Mouse (Mus musculus) embryonic facial prominence, embryonic 13.5 days (tissue): ENCODE data around the gene 1700061G19Rik. TPM values are rescaled to one million over a fixed set of nuclear protein-coding genes. Genes with fewer than 3 reads are reported as not detected.

Experiments used
- ATAC-seq: fragments of 200-750 bp; cut with Nextera tagmentation; 2 replicates; pipeline ENCODE4 v1.8.0; 2017; ENCODE audit warnings: low read depth; ENCODE audit not compliant: insufficient number of reproducible peaks, insufficient read depth, low FRiP score, low TSS enrichment
- H3K27ac ChIP-seq: fragments of 300-500 bp; sonication (generic); 2 replicates; pipeline ENCODE4 v1.5.1; 2015; ENCODE audit warnings: moderate library complexity, mild to moderate bottlenecking, inconsistent platforms
- H3K27me3 ChIP-seq: fragments of 300-500 bp; sonication (generic); 2 replicates; pipeline ENCODE4 v1.6.1; 2015; ENCODE audit warnings: mild to moderate bottlenecking, inconsistent platforms
- H3K36me3 ChIP-seq: fragments of 300-500 bp; sonication (generic); 2 replicates; pipeline ENCODE4 v1.6.1; 2015; ENCODE audit warnings: mild to moderate bottlenecking, inconsistent platforms
- H3K4me1 ChIP-seq: fragments of 300-500 bp; sonication (generic); 2 replicates; pipeline ENCODE4 v1.6.1; 2015; ENCODE audit warnings: inconsistent platforms
- H3K4me2 ChIP-seq: fragments of 300-500 bp; sonication (generic); 2 replicates; pipeline ENCODE4 v1.6.1; 2015; ENCODE audit warnings: moderate library complexity, mild to moderate bottlenecking, inconsistent platforms
- H3K4me3 ChIP-seq: fragments of 300-500 bp; sonication (generic); 2 replicates; pipeline ENCODE4 v1.5.1; 2015; ENCODE audit warnings: mild to moderate bottlenecking, inconsistent platforms
- H3K9ac ChIP-seq: fragments of 300-500 bp; sonication (generic); 2 replicates; pipeline ENCODE4 v1.6.1; 2015; ENCODE audit warnings: mild to moderate bottlenecking, inconsistent platforms
- H3K9me3 ChIP-seq: fragments of 300-500 bp; sonication (generic); 2 replicates; pipeline ENCODE4 v1.6.1; 2016; ENCODE audit warnings: inconsistent platforms
- WGBS: fragments of 180-500 bp; shearing (Covaris S2); methylation state at CpG from one replicate; pipeline ENCODE4 v1.1.7; 2015; ENCODE audit warnings: mixed read lengths; 5-methylcytosine and 5-hydroxymethylcytosine counted together
- polyA plus RNA-seq: library from polyadenylated mRNA; unstranded; fragments of >200 nt; fragmentation: Nextera tagmentation; extraction: Ambion mirVana; gene quantifications from 2 replicates; pipeline ENCODE4 v1.2.1, GENCODE M21; 2015

Gene 1700061G19Rik
- 0.34 and 0.42 TPM in 2 replicates for polyA plus RNA-seq

DNA sequence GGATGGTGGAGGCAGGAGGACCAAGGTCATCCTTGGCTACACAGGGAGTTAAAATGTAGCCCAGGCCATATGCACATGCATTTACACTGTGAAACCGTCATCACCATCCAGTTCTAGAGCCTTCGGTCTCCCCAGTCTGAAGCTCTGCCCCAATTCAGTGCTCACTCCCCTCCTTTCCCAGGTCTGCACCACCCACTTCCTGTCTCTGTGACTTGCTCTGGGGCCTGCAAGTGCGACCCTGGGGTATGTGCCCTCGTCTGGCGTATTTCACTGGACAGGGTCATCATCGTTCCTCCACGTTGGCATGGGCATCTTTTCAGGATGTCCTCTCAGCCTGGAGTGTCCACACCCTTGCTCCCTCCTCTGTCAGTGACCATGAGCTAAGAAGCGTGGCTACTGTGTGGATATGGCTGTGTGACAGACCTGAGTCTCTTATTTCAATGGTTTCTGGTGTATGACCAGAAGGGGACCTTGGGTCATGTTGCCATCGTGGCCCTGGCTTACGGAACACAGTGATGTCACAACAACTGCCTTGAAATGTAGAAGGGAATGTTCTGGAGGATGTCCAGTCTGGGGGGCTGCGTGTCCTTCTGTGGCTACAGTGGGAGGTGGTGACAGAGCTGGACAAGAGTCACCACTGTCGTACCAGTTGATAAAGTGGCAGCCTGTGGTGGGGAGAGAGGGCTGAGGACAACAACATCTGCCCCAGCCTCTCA lies at the start of gene 1700061G19Rik:
TSS of gene 1700061G19Rik (plus strand) at position 542 of the 716 bp plus-strand sequence.
- WGBS, result 76% methylated on average over 12 of the region's 12 CpGs
- ATAC-seq, result no peak

DNA sequence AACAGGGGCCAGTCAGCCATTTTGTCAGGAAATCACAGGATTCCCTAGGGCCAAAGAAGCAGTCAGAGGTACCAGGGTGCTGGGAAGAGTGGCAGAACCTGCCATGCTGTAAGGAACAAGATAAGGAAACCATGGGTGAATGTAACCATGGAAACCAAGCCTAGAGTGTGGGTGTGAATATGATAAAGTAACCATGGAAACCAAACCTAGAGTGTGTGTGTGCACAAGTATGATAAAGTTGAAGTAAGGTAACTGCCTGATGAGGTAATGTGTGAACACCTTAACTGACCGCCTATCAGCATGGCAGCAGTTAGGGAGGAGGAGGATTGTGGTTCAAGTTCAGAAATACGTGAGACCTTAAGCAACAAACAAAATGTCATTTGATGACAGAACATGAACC lies 48.6 kb upstream of the 1700061G19Rik start:
- ATAC-seq, result no peak
- peaks cover 26% of the 10 kb centered on the region for H3K27me3 ChIP-seq
- 89% methylated on average over 2 of the region's 2 CpGs for WGBS

More for the DNA sequence above, at the start of gene 1700061G19Rik:
- Histone ChIP-seq H3K27ac (no peak within 1 kb of the TSS), H3K4me2 (no peak within 1 kb of the TSS), H3K27me3 (no peaks in the 10 kb centered on the region), H3K36me3 (no peaks in the 10 kb centered on the region), H3K4me3 (no peak within 1 kb of the TSS), H3K9ac (no peak within 1 kb of the TSS), H3K9me3 (no peaks in the 10 kb centered on the region), H3K4me1 (no peaks in the 10 kb centered on the region)

DNA sequence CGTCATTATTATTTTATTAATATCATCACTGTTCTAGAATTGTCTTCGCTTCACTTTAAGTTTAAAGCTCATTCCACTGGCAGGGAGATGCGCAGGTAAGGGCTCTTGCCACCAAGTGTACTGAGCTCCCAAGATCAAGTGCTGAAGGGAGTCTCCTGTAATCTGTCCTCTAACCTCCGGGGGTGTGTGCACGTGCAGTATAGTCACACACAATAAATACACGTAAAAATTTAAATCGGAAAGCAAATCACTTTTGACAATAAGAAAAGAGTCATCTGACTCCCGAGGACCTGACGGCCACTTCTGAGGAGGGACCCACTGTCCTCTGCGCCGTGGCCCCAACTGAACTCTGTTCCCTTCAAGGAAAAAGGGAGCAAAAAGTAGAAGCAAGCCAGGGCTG lies 46.1 kb upstream of the 1700061G19Rik start:
- Histone ChIP-seq H3K27ac (no peak overlapping the region), H3K9ac (peak overlapping the region; percentile 66), H3K9me3 (no peaks in the 10 kb centered on the region), H3K4me1 (peaks cover 16% of the 10 kb centered on the region), H3K27me3 (peaks cover 33% of the 10 kb centered on the region), H3K4me3 (peak overlapping the region; percentile 64), H3K36me3 (no peaks in the 10 kb centered on the region), H3K4me2 (peak overlapping the region; percentile 86)
- no peak for ATAC-seq
- 21% methylated on average over 11 of the region's 11 CpGs for WGBS

More for the DNA sequence above, 48.6 kb upstream of the 1700061G19Rik start:
- no peak overlapping the region for H3K4me2 ChIP-seq
- no peaks in the 10 kb centered on the region for H3K9me3 ChIP-seq
- no peak overlapping the region for H3K9ac ChIP-seq
- peaks cover 16% of the 10 kb centered on the region for H3K4me1 ChIP-seq
- H3K36me3 ChIP-seq, result no peaks in the 10 kb centered on the region
- H3K4me3 ChIP-seq, result no peak overlapping the region
- no peak overlapping the region for H3K27ac ChIP-seq

DNA sequence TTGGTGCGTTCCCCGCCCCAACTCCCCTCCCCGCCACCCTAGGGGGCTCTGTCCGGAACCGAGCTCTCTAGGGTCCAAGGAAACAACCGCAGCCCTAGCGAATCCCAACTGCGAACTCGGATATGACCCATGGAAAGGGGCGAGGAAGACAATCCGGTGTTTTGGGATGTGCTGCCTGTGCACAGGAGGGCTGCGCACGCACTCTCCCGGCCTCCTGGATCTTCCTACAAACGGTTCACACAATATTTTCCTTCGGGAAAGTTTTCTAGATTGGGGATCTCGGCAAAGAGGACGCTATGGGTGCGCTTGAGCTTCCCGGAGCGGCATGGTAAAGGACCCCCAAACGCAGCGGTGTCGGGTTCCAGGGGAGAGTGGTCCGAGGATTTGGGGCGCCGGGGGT lies 45.5 kb upstream of the 1700061G19Rik start:
- Histone ChIP-seq H3K36me3 (no peaks in the 10 kb centered on the region), H3K9ac (peak overlapping the region; percentile 66), H3K27ac (no peak overlapping the region), H3K4me1 (peaks cover 16% of the 10 kb centered on the region), H3K4me2 (peak overlapping the region; percentile 86), H3K4me3 (peak overlapping the region; percentile 64), H3K9me3 (no peaks in the 10 kb centered on the region), H3K27me3 (peaks cover 33% of the 10 kb centered on the region)
- ATAC-seq, result no peak
- WGBS, result under 1% methylated on average over 27 of the region's 27 CpGs

DNA sequence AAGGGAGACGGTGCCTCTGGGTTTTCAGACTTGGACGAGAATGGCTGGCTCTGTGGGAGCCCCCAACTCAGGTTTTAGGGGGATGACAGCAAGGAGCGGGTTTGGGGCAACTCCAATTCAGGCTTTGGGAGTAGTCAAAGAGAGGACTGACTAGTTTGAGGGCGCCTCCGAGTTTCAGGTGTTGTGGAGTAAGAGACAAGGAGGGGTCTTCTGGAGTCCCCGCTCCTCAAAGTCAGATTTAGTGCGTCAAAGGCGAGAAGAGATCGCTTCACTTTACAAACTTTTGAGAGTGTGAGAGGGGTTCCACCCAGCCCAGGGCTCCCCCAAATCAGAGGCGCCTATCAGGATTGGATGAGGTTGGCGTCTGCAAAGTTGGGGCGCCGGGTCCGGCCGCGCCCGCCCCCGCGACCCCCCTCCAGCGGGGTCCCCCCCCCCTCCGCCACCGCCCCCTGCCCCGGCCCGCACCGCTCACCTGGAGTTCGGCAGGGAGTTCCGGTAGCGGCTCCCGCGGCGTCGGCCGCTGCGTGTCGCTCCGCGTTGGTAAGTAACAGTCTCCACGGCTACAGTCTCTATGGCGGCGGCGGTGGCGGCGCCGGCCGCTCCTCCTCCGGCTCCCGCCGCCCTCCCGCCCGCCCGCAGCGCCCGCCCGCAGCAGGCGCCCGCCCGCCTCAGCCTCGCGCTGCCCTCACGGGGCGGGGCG lies 44.7 kb upstream of the 1700061G19Rik start, which contains the start of gene Rfx2:
TSS of gene Rfx2 (minus strand) at position 603 of the 700 bp plus-strand sequence.
- ATAC-seq, result no peak; the same call in 1 of the 2 replicates
- no peaks in the 10 kb centered on the region for H3K36me3 ChIP-seq

DNA sequence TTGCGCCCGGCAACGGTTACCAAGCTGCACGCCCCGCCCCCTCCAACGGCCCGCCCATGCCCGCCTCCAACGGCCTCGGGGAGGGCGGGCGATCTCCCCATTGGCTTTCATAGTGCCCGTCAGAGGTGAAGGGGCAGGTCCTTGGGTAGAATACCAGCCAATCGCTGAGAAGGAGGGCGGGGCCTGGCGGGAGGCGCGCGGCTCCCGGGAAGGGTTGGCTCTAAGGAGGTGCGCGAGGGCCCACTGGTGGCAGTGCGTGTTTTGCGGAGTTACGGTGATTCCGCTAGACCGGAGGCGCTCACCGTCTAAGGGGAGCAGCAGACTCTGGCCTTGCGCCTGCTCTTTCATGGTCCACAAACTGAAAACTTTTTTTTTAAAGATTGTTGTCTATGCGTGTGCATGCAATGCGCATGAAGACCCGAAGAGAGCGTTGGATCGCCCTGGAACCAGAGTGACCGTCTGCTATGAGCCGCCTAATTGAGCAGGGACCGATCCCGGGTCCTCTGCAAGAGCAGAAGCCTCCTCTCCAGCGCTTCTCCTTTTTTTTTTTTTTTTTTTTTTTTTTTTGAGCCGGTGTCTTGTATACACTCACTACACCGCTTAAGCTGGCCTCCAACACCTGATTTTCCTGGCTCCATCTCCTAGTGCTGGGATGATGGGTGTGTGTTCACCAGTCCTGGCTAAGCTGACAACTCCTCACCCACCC lies 44.0 kb upstream of the 1700061G19Rik start:
- H3K4me3 ChIP-seq, result peak overlapping the region; percentile 64
- no peaks in the 10 kb centered on the region for H3K9me3 ChIP-seq
- H3K4me1 ChIP-seq, result peaks cover 16% of the 10 kb centered on the region
- H3K27ac ChIP-seq, result no peak overlapping the region
- H3K4me2 ChIP-seq, result peak overlapping the region; percentile 86
- H3K36me3 ChIP-seq, result no peaks in the 10 kb centered on the region
- peaks cover 33% of the 10 kb centered on the region for H3K27me3 ChIP-seq
- peak overlapping the region; percentile 61 for H3K9ac ChIP-seq
- ATAC-seq, result peak; percentile 98
- WGBS, result under 1% methylated on average over 42 of the region's 42 CpGs

More for the DNA sequence above, 44.7 kb upstream of the 1700061G19Rik start, which contains the start of gene Rfx2:
- under 1% methylated on average over 42 of the region's 62 CpGs for WGBS
- Histone ChIP-seq H3K27ac (no peak within 1 kb of the TSS), H3K4me3 (peak within 1 kb of the TSS; percentile 64), H3K4me2 (peak within 1 kb of the TSS; percentile 86), H3K9ac (peak within 1 kb of the TSS; percentile 66), H3K4me1 (peaks cover 16% of the 10 kb centered on the region), H3K9me3 (no peaks in the 10 kb centered on the region), H3K27me3 (peaks cover 33% of the 10 kb centered on the region)

DNA sequence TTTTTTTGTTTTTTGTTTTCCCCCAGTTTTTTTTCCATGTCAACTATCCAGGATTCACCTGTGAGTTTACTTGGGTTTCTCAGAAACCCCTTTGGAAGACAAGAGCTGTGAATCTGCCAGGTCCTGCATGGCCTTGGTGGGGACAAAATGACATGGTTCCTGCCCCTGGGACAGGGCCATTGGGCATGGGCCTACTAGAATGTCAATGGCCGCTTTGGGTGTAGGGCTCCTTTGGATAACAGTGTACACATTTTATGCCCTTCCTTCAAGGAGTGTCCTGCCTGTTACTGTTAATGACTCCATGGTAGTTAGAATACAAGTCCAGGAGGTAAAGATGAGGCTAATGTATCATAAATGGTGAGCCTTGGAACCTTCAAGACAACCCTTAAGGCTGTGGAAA lies 42.4 kb upstream of the 1700061G19Rik start:
- Histone ChIP-seq H3K4me2 (no peak overlapping the region), H3K4me3 (no peak overlapping the region), H3K9me3 (no peaks in the 10 kb centered on the region), H3K27me3 (peaks cover 30% of the 10 kb centered on the region), H3K9ac (no peak overlapping the region), H3K27ac (no peak overlapping the region), H3K36me3 (no peaks in the 10 kb centered on the region), H3K4me1 (peaks cover 16% of the 10 kb centered on the region)
- 83% methylated on average over 1 of the region's 1 CpGs for WGBS
- ATAC-seq, result no peak

DNA sequence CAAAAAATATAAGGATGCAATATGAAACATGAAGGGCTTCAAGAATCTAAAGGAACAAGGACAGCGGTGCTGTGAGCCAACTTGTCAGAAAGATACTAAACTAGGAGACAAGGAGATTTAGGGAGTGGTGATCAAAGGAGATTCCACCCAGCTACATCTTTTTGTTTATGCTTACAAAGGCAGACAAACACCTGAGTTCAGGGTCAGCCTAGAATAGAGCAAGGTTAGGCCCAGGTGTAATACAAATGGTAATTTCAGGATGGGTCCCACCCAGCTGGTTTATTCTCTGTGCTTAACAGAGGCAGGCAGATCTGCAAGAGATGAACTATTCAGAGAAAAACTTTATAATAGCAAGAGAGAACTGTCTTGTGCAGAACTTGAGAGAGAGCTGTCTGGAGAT lies 41.9 kb upstream of the 1700061G19Rik start:
- Histone ChIP-seq H3K9ac (no peak overlapping the region), H3K36me3 (no peaks in the 10 kb centered on the region), H3K9me3 (no peaks in the 10 kb centered on the region), H3K4me2 (no peak overlapping the region), H3K4me1 (peaks cover 16% of the 10 kb centered on the region), H3K4me3 (no peak overlapping the region), H3K27me3 (peaks cover 26% of the 10 kb centered on the region), H3K27ac (no peak overlapping the region)
- no peak for ATAC-seq
- 89% methylated on average over 1 of the region's 1 CpGs for WGBS

DNA sequence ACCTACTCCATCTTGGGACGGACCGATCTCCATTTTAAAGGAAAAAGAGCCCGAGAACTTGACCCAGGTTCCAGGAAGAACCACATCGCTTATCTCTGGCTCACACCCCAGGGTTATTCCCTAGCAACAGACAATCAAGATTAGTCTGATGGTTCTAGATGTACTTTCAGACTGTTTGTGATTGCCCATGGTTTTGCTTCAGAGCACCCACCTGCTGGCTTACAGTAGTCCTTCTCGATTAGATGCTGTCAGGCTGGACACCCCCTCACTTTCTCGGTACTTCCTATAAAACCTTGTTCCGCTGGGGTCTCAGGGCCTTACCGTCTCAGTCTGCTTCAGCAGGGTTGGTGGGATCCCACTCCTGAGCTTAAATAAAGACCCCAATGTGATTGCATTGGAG lies 38.9 kb upstream of the 1700061G19Rik start:
- no peak for ATAC-seq
- WGBS, result 90% methylated on average over 8 of the region's 8 CpGs

DNA sequence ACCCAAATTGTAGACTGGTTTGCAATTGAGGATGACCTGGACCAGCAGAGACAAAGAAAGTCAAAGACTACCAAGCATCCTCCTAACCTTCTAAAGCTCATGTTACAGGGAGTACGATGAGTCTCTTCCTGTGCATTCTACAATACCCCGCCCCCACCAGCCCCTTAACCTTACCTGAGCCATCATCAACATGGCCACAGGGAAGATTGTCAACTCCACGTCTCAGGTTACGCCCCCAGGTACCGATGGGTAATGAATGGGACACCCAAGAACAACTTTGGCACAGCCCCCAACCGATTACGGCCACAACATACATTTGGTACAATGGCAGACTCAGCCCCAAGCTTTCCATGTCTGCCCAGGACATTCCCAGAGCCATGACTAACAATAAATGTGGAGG lies 34.8 kb upstream of the 1700061G19Rik start:
- Histone ChIP-seq H3K4me2 (no peak overlapping the region), H3K27ac (no peak overlapping the region), H3K4me1 (no peaks in the 10 kb centered on the region), H3K36me3 (no peaks in the 10 kb centered on the region), H3K9ac (no peak overlapping the region), H3K4me3 (no peak overlapping the region), H3K27me3 (no peaks in the 10 kb centered on the region), H3K9me3 (no peaks in the 10 kb centered on the region)
- no peak for ATAC-seq
- WGBS, result 67% methylated on average over 7 of the region's 7 CpGs

More for the DNA sequence above, 38.9 kb upstream of the 1700061G19Rik start:
- peaks cover 7% of the 10 kb centered on the region for H3K27me3 ChIP-seq
- H3K36me3 ChIP-seq, result no peaks in the 10 kb centered on the region
- no peak overlapping the region for H3K9ac ChIP-seq
- no peak overlapping the region for H3K4me2 ChIP-seq
- no peaks in the 10 kb centered on the region for H3K9me3 ChIP-seq
- H3K27ac ChIP-seq, result no peak overlapping the region
- H3K4me1 ChIP-seq, result 0 out of 2 replicates have a peak, but pooled peaks cover 3% of the 10 kb centered on the region
- H3K4me3 ChIP-seq, result no peak overlapping the region

DNA sequence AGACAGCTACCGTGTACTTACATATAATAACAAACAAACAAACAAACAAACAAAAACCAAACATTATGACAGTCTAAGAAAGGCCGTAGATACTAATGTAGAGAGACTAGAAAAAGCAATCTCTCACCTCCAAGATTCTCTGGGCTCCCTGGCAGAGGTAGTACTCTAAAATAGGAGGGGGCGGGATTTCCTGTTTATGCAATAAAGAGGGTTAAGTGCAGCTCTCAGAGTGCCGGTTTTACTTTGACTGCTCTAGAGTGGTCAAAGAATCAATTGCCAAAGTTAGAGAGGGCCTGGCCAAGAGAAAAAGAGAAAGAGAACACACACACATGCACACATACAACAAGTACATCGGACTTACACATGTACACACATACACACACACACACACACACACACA lies 33.1 kb upstream of the 1700061G19Rik start:
- Histone ChIP-seq H3K4me3 (no peak overlapping the region), H3K27ac (no peak overlapping the region), H3K27me3 (no peaks in the 10 kb centered on the region), H3K9ac (no peak overlapping the region), H3K36me3 (no peaks in the 10 kb centered on the region), H3K4me2 (no peak overlapping the region), H3K9me3 (no peaks in the 10 kb centered on the region), H3K4me1 (no peaks in the 10 kb centered on the region)
- no peak for ATAC-seq
- 79% methylated on average over 5 of the region's 5 CpGs for WGBS
